Mouse (Mus musculus): Measurements from ENCODE around the gene Egr4. TPM values are rescaled to one million over a fixed set of nuclear protein-coding genes. Genes with fewer than 3 reads are reported as not detected.
A peak's percentile ranks its signal among the peaks of the same experiment; 100 is the strongest.

Gene Egr4
- polyA plus RNA-seq, 1 experiment from 2014 or later: not detected

GRCm38 (mm10) chr6:85512577-85513530 lies 535 bp downstream of the Egr4 start:
- peak overlapping the region; percentile 36; the same call in 1 of the 2 replicates for H3K9ac ChIP-seq (ENCODE audit: low read depth, low read length)
- ATAC-seq: peak; percentile 33; the same call in 1 of the 2 replicates
- H3K4me2 ChIP-seq (ENCODE audit: low read length): peak overlapping the region; percentile 93
- H3K4me1 ChIP-seq (ENCODE audit: control insufficient read depth, insufficient read depth, low read length): peaks cover 29% of the 10 kb centered on the region
- no peaks in the 10 kb centered on the region for H3K36me3 ChIP-seq (ENCODE audit: control insufficient read depth, insufficient read depth, low read length)
- H3K9me3 ChIP-seq (replicated peaks; ENCODE audit: control insufficient read depth, low read length, poor library complexity, severe bottlenecking): no peaks in the 10 kb centered on the region
- H3K27ac ChIP-seq (ENCODE audit: low read length): no peak overlapping the region
- peak overlapping the region; percentile 53 for H3K4me3 ChIP-seq (ENCODE audit: low read depth, low read length)
- H3K27me3 ChIP-seq (ENCODE audit: control insufficient read depth, insufficient read depth, low read depth, low read length): peaks cover 61% of the 10 kb centered on the region
- WGBS: 1% methylated on average over 76 of the region's 90 CpGs

DNA sequence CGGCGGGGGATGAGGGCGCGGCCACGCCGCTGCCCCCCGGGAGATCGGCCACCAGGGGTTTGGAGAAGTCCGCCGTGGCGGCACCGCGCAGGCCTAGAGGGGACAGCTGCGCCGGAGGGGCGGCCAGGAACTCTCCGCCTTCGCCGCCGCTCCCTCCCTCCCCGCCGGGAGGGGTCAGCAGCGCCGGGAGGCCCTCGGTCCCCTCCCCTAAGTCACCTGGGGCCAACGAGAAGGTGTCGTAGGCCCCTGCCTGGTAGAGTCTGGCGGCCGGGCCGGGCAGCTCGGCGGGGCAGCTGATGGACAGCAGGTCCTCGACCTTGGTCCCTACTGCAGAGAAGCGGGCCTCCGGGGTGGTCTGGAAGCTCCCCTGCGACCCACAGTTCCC lies 1.3 kb downstream of the Egr4 start:
- peaks cover 26% of the 10 kb centered on the region for H3K4me1 ChIP-seq (ENCODE audit: control insufficient read depth, insufficient read depth, low read length)
- no peaks in the 10 kb centered on the region for H3K36me3 ChIP-seq (ENCODE audit: control insufficient read depth, insufficient read depth, low read length)
- peak overlapping the region; percentile 41 for H3K4me3 ChIP-seq (ENCODE audit: low read depth, low read length)
- no peak for ATAC-seq
- no peaks in the 10 kb centered on the region for H3K9me3 ChIP-seq (replicated peaks; ENCODE audit: control insufficient read depth, low read length, poor library complexity, severe bottlenecking)
- H3K27ac ChIP-seq (ENCODE audit: low read length): no peak overlapping the region
- peaks cover 61% of the 10 kb centered on the region for H3K27me3 ChIP-seq (ENCODE audit: control insufficient read depth, insufficient read depth, low read depth, low read length)
- peak overlapping the region; percentile 31 for H3K9ac ChIP-seq (ENCODE audit: low read depth, low read length)
- peak overlapping the region; percentile 93 for H3K4me2 ChIP-seq (ENCODE audit: low read length)
- WGBS: under 1% methylated on average over 27 of the region's 36 CpGs

DNA sequence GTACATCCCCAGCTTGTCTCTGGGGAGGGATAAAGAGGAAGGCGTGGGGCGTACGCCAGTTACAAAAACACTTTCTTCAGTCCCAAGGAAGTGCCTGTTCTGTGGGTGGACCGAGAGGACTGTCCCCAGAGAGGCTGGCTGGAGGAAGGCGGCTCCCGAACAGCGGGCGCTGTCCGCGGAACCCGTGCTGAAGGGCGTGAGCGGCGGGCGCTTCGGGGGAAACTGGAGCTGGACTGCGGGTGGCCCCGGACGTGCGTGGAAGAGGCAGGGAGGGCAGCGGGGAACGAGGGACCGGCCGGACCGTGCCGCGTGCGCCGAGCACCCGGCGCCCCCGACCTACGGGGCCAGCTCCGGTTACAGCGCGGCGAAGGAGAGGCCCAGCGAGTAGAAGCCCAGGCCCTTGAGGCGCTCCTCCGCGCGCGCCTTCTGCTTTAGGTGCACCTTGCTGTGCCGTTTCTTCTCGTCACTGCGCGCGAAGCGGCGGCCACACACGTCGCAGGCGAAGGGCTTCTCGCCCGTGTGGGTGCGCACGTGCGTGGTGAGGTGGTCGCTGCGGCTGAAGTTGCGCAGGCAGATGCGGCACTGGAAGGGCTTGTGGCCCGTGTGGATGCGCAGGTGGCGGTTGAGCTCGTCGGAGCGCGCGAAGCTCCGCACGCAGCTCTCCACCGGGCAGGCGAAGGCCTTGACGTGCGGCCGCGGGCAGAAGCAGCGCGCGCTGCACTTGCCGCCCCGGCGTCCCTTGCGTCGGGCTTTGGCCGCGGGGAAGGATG lies 1.9 kb downstream of the Egr4 start:
- ATAC-seq: no peak
- H3K27me3 ChIP-seq (ENCODE audit: control insufficient read depth, insufficient read depth, low read depth, low read length): peaks cover 61% of the 10 kb centered on the region
- peak overlapping the region; percentile 93 for H3K4me2 ChIP-seq (ENCODE audit: low read length)
- WGBS: under 1% methylated on average over 85 of the region's 88 CpGs
- H3K36me3 ChIP-seq (ENCODE audit: control insufficient read depth, insufficient read depth, low read length): no peaks in the 10 kb centered on the region
- H3K27ac ChIP-seq (ENCODE audit: low read length): no peak overlapping the region
- H3K9me3 ChIP-seq (replicated peaks; ENCODE audit: control insufficient read depth, low read length, poor library complexity, severe bottlenecking): no peaks in the 10 kb centered on the region
- H3K4me1 ChIP-seq (ENCODE audit: control insufficient read depth, insufficient read depth, low read length): peaks cover 26% of the 10 kb centered on the region
- peak overlapping the region; percentile 31 for H3K9ac ChIP-seq (ENCODE audit: low read depth, low read length)
- H3K4me3 ChIP-seq (ENCODE audit: low read depth, low read length): peak overlapping the region; percentile 41

DNA sequence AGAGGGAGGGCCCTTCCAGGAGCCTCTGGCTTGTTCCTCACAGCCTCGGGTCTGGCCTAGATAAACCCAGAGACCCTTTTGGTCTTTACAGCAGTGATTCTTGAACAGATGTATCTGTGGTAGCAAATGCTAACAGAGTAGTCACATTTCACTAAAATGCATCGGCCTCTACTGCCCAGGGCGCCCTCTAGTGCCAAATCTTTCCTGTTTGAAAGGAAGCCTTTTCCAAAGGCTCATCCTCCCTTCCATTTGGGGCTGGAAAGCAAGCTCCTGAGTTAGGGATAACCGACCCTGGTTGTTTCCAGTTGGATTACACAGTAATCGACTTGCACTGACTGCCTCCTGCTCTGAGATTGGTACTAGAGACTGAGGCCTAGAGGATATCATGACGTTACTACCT lies 2.9 kb downstream of the Egr4 start:
- H3K27me3 ChIP-seq (ENCODE audit: control insufficient read depth, insufficient read depth, low read depth, low read length): peaks cover 55% of the 10 kb centered on the region
- WGBS: 1% methylated on average over 6 of the region's 6 CpGs
- no peak for ATAC-seq

GRCm38 (mm10) chr6:85508602-85509001 lies 4.8 kb downstream of the Egr4 start:
- no peak for ATAC-seq
- no peak overlapping the region for H3K4me3 ChIP-seq (ENCODE audit: low read depth, low read length)
- H3K36me3 ChIP-seq (ENCODE audit: control insufficient read depth, insufficient read depth, low read length): no peaks in the 10 kb centered on the region
- H3K27ac ChIP-seq (ENCODE audit: low read length): no peak overlapping the region
- H3K9ac ChIP-seq (ENCODE audit: low read depth, low read length): no peak overlapping the region
- 46% methylated on average over 5 of the region's 5 CpGs for WGBS
- no peak overlapping the region for H3K4me2 ChIP-seq (ENCODE audit: low read length)
- H3K4me1 ChIP-seq (ENCODE audit: control insufficient read depth, insufficient read depth, low read length): peaks cover 24% of the 10 kb centered on the region
- peaks cover 42% of the 10 kb centered on the region for H3K27me3 ChIP-seq (ENCODE audit: control insufficient read depth, insufficient read depth, low read depth, low read length)
- no peaks in the 10 kb centered on the region for H3K9me3 ChIP-seq (replicated peaks; ENCODE audit: control insufficient read depth, low read length, poor library complexity, severe bottlenecking)

More for the DNA sequence above, 2.9 kb downstream of the Egr4 start:
- Histone ChIP-seq H3K4me1 (ENCODE audit: control insufficient read depth, insufficient read depth, low read length) (peaks cover 26% of the 10 kb centered on the region), H3K9ac (ENCODE audit: low read depth, low read length) (no peak overlapping the region), H3K4me2 (ENCODE audit: low read length) (no peak overlapping the region), H3K27ac (ENCODE audit: low read length) (no peak overlapping the region), H3K36me3 (ENCODE audit: control insufficient read depth, insufficient read depth, low read length) (no peaks in the 10 kb centered on the region), H3K4me3 (ENCODE audit: low read depth, low read length) (no peak overlapping the region), H3K9me3 (replicated peaks; ENCODE audit: control insufficient read depth, low read length, poor library complexity, severe bottlenecking) (no peaks in the 10 kb centered on the region)

DNA sequence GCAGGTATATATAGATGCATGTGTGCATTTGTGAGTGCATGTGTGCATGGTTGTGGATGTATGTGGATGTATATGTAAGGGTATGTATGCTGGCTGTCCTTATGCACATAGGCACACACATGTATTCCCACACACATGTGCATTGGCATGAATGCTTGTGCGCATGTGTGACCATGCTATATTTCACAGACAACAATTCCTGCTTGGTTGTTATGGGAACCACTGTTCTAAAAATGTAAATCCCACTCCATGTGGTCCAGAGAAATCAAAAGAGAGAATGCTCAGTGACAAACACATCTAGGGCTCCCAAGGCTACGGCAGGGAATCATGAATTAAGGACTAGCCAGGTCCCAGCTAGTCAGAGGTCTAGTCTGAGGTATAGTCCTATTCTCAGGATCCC lies 8.5 kb downstream of the Egr4 start:
- Histone ChIP-seq H3K4me2 (ENCODE audit: low read length) (no peak overlapping the region), H3K9me3 (replicated peaks; ENCODE audit: control insufficient read depth, low read length, poor library complexity, severe bottlenecking) (no peaks in the 10 kb centered on the region), H3K4me3 (ENCODE audit: low read depth, low read length) (no peak overlapping the region), H3K36me3 (ENCODE audit: control insufficient read depth, insufficient read depth, low read length) (no peaks in the 10 kb centered on the region), H3K27ac (ENCODE audit: low read length) (no peak overlapping the region), H3K27me3 (ENCODE audit: control insufficient read depth, insufficient read depth, low read depth, low read length) (peaks cover 7% of the 10 kb centered on the region), H3K4me1 (ENCODE audit: control insufficient read depth, insufficient read depth, low read length) (peaks cover 21% of the 10 kb centered on the region), H3K9ac (ENCODE audit: low read depth, low read length) (no peak overlapping the region)
- ATAC-seq: no peak
- WGBS: 26% methylated on average over 2 of the region's 2 CpGs

- H3K27ac ChIP-seq (ENCODE audit: low read length): peak within 1 kb of the TSS; percentile 84
- H3K4me1 ChIP-seq (ENCODE audit: control insufficient read depth, insufficient read depth, low read length): peaks cover 21% of the 10 kb centered on the region
- peak within 1 kb of the TSS; percentile 96 for H3K9ac ChIP-seq (ENCODE audit: low read depth, low read length)
- WGBS: 0% methylated on average over 11 of the region's 22 CpGs
- H3K4me3 ChIP-seq (ENCODE audit: low read depth, low read length): peak within 1 kb of the TSS; percentile 83
- no peaks in the 10 kb centered on the region for H3K36me3 ChIP-seq (ENCODE audit: control insufficient read depth, insufficient read depth, low read length)
- no peaks in the 10 kb centered on the region for H3K9me3 ChIP-seq (replicated peaks; ENCODE audit: control insufficient read depth, low read length, poor library complexity, severe bottlenecking)
- H3K4me2 ChIP-seq (ENCODE audit: low read length): peak within 1 kb of the TSS; percentile 65
- no peaks in the 10 kb centered on the region for H3K27me3 ChIP-seq (ENCODE audit: control insufficient read depth, insufficient read depth, low read depth, low read length)
- ATAC-seq: peak; percentile 87
Observed at GRCm38 (mm10) chr6:85502911-85503250, 10.5 kb downstream of the Egr4 start, which contains the start of gene Fbxo41. Gene Fbxo41, minus strand, starts transcription at chr6:85502994.

DNA sequence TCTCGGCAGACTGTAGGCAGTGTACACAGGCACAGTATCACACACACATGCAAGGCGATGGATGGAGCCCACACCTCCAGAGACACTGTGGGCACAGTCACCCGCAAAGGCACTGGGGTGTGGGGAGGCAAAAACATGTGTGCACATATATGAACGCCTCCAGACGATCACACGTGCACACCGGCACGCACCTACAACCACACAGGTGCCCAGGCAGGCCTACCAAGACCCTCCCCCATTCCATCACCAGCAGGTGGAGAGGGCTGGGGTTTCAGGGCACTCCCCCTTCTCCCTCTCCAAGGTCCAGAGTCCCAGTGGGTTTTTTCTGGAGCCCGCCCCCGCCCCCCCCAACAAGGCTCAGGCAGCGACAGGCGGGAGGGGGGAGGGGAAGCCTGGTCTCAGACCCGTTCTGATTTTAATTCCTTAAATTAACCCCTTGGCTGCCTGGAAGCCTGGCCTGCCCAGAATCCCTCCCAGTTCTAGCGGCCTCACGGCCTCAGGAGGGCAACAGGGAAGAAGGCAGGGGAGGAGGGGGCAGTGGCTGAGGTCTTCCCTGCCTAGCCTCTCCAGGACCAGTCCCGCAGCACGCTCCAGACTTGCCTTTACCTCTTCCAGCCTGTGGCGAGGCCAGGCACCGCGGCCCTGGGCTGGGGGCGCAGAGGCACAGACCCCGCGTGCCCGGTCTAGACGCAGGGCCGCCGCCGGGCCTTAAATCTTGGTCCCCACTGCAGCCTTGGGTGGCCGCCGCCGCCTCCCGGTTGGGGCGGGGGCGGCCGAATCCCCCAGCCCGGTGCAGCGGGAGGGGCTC lies 11.1 kb downstream of the Egr4 start:
- peak; percentile 84 for ATAC-seq
- Histone ChIP-seq H3K4me3 (ENCODE audit: low read depth, low read length) (peak overlapping the region; percentile 83), H3K36me3 (ENCODE audit: control insufficient read depth, insufficient read depth, low read length) (no peaks in the 10 kb centered on the region), H3K27ac (ENCODE audit: low read length) (peak overlapping the region; percentile 84), H3K4me1 (ENCODE audit: control insufficient read depth, insufficient read depth, low read length) (peaks cover 21% of the 10 kb centered on the region), H3K9ac (ENCODE audit: low read depth, low read length) (peak overlapping the region; percentile 96), H3K4me2 (ENCODE audit: low read length) (peak overlapping the region; percentile 65), H3K27me3 (ENCODE audit: control insufficient read depth, insufficient read depth, low read depth, low read length) (no peaks in the 10 kb centered on the region), H3K9me3 (replicated peaks; ENCODE audit: control insufficient read depth, low read length, poor library complexity, severe bottlenecking) (no peaks in the 10 kb centered on the region)
- WGBS: 0% methylated on average over 30 of the region's 37 CpGs
